Mouse (Mus musculus) G1E (cell line): ENCODE measurements around the gene Pla2g6.

Source experiments
- CTCF ChIP-seq: IDR thresholded peaks from 2 replicates; pipeline ENCODE4 v1.5.1; 2012; ENCODE audit warnings: low read depth, low read length, inconsistent platforms, mixed read lengths
- GATA1 ChIP-seq: IDR thresholded peaks from 2 replicates; pipeline ENCODE4 v1.6.1; 2012; ENCODE audit warnings: borderline replicate concordance, low read length, inconsistent platforms, mixed read lengths

DNA sequence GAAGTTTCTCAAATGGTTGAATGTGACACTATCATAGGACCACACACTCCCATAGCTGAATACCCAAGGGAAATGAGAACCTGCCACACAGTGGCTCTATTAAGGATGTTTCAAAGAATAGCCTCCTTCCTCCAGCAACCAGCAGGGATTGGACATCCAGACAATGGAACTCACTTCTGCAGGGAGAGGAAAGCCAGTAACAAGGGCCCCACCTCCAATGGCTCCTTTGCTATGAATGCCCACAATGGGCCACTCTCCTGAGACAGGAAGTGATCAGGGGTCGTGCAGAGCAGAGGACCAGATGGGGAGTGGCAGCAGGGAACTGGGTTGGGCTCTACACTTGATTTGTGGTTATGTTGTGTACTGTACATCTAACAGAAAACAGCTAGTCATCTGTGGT, 59.7 kb downstream of the Pla2g6 start:
- TF ChIP-seq CTCF (no peak), GATA1 (no peak)
